Mouse (Mus musculus) neural tube, embryonic 14.5 days (tissue): ENCODE data around the gene Slc24a3. TPM values are rescaled to one million over a fixed set of nuclear protein-coding genes. Genes with fewer than 3 reads are reported as not detected.

Experiments used
- ATAC-seq: fragments of 200-750 bp; cut with Nextera tagmentation; 2 replicates; pipeline ENCODE4 v1.8.0; 2017; ENCODE audit warnings: low read depth, mild to moderate bottlenecking, moderate TSS enrichment, moderate library complexity
- H3K27ac ChIP-seq: fragments of 300-500 bp; sonication (generic); 2 replicates; pipeline ENCODE4 v1.5.1; 2014; ENCODE audit warnings: low read depth, mild to moderate bottlenecking, control low read depth, low read length, moderate library complexity, mixed read lengths
- H3K27me3 ChIP-seq: fragments of 300-500 bp; sonication (generic); 2 replicates; pipeline ENCODE4 v1.6.1; 2014; ENCODE audit warnings: low read length; ENCODE audit not compliant: control insufficient read depth, insufficient read depth
- H3K36me3 ChIP-seq: fragments of 300-500 bp; sonication (generic); 2 replicates; pipeline ENCODE4 v1.6.1; 2014; ENCODE audit warnings: low read length, mixed read lengths; ENCODE audit not compliant: control insufficient read depth, insufficient read depth
- H3K4me1 ChIP-seq: fragments of 300-500 bp; sonication (generic); 2 replicates; pipeline ENCODE4 v1.6.1; 2014; ENCODE audit warnings: low read length; ENCODE audit not compliant: control insufficient read depth, insufficient read depth
- H3K4me2 ChIP-seq: fragments of 300-500 bp; sonication (generic); 2 replicates; pipeline ENCODE4 v1.6.1; 2014; ENCODE audit warnings: mild to moderate bottlenecking, low read depth, low read length, control low read depth
- H3K4me3 ChIP-seq: fragments of 300-500 bp; sonication (generic); 2 replicates; pipeline ENCODE4 v1.5.1; 2014; ENCODE audit warnings: low read depth, low read length, control low read depth, mixed read lengths
- H3K9ac ChIP-seq: fragments of 300-500 bp; sonication (generic); replicated peaks from 2 replicates; pipeline ENCODE4 v1.6.1; 2014; ENCODE audit warnings: low read depth, mild to moderate bottlenecking, control low read depth, low read length, mixed read lengths
- H3K9me3 ChIP-seq: fragments of 300-500 bp; sonication (generic); 2 replicates; pipeline ENCODE4 v1.6.1; 2016; ENCODE audit warnings: low read length; ENCODE audit not compliant: control insufficient read depth
- WGBS: fragments of 180-500 bp; shearing (Covaris S2); extraction: QIAGEN DNeasy Blood & Tissue Kit; methylation state at CpG from one replicate; pipeline ENCODE4 v1.1.7; 2014; 5-methylcytosine and 5-hydroxymethylcytosine counted together
- polyA plus RNA-seq: library from polyadenylated mRNA; unstranded; fragments of >200 nt; fragmentation: Nextera tagmentation; extraction: Ambion mirVana; gene quantifications from 2 replicates; pipeline ENCODE4 v1.2.1, GENCODE M21; 2014

The Slc24a3 gene
- polyA plus RNA-seq, 1 experiment from 2014 or later, result 31.2 TPM

- Histone ChIP-seq H3K9me3 (no peaks in the 10 kb centered on the region), H3K27ac (no peak overlapping the region), H3K4me1 (no peaks in the 10 kb centered on the region), H3K27me3 (no peaks in the 10 kb centered on the region), H3K4me2 (no peak overlapping the region), H3K9ac (no peak overlapping the region), H3K36me3 (no peaks in the 10 kb centered on the region), H3K4me3 (no peak overlapping the region)
- ATAC-seq, result no peak
- WGBS, result 92% methylated on average over 4 of the region's 4 CpGs
These were observed 56.1 kb downstream of the Slc24a3 start for GRCm38 (mm10) chr2:145223646-145224045.

- no peaks in the 10 kb centered on the region for H3K9me3 ChIP-seq
- no peak for ATAC-seq
- no peak overlapping the region for H3K9ac ChIP-seq
- H3K4me2 ChIP-seq, result no peak overlapping the region
- no peak overlapping the region for H3K4me3 ChIP-seq
- H3K36me3 ChIP-seq, result no peaks in the 10 kb centered on the region
- H3K4me1 ChIP-seq, result no peaks in the 10 kb centered on the region
- WGBS, result 88% methylated on average over 3 of the region's 3 CpGs
- H3K27me3 ChIP-seq, result no peaks in the 10 kb centered on the region
- H3K27ac ChIP-seq, result no peak overlapping the region
These were observed 58.1 kb downstream of the Slc24a3 start for GRCm38 (mm10) chr2:145225640-145226039.

GRCm38 (mm10) chr2:145226100-145226499 is 58.5 kb downstream of the Slc24a3 start:
- H3K9me3 ChIP-seq, result no peaks in the 10 kb centered on the region
- H3K4me3 ChIP-seq, result no peak overlapping the region
- no peak overlapping the region for H3K27ac ChIP-seq
- no peak overlapping the region for H3K4me2 ChIP-seq
- no peak for ATAC-seq
- no peaks in the 10 kb centered on the region for H3K27me3 ChIP-seq
- WGBS, result 79% methylated on average over 1 of the region's 1 CpGs
- H3K9ac ChIP-seq, result no peak overlapping the region
- no peaks in the 10 kb centered on the region for H3K36me3 ChIP-seq
- no peaks in the 10 kb centered on the region for H3K4me1 ChIP-seq

GRCm38 (mm10) chr2:145227351-145227750 is 59.8 kb downstream of the Slc24a3 start:
- Histone ChIP-seq H3K27me3 (no peaks in the 10 kb centered on the region), H3K36me3 (no peaks in the 10 kb centered on the region), H3K4me2 (no peak overlapping the region), H3K9me3 (no peaks in the 10 kb centered on the region), H3K4me1 (no peaks in the 10 kb centered on the region), H3K9ac (no peak overlapping the region), H3K27ac (no peak overlapping the region), H3K4me3 (no peak overlapping the region)
- no peak for ATAC-seq
- 91% methylated on average over 5 of the region's 5 CpGs for WGBS

- Histone ChIP-seq H3K27me3 (no peaks in the 10 kb centered on the region), H3K9me3 (no peaks in the 10 kb centered on the region), H3K36me3 (no peaks in the 10 kb centered on the region), H3K27ac (no peak overlapping the region), H3K4me3 (no peak overlapping the region), H3K4me2 (no peak overlapping the region), H3K4me1 (no peaks in the 10 kb centered on the region), H3K9ac (no peak overlapping the region)
- peak; percentile 41; the same call in 1 of the 2 replicates for ATAC-seq
- 71% methylated on average over 6 of the region's 6 CpGs for WGBS
These were observed 65.4 kb downstream of the Slc24a3 start for GRCm38 (mm10) chr2:145232764-145233484.

GRCm38 (mm10) chr2:145233547-145234398 is 66.2 kb downstream of the Slc24a3 start:
- Histone ChIP-seq H3K27ac (no peak overlapping the region), H3K4me1 (no peaks in the 10 kb centered on the region), H3K4me2 (no peak overlapping the region), H3K9ac (no peak overlapping the region), H3K9me3 (no peaks in the 10 kb centered on the region), H3K36me3 (no peaks in the 10 kb centered on the region), H3K27me3 (no peaks in the 10 kb centered on the region), H3K4me3 (no peak overlapping the region)
- no peak for ATAC-seq
- WGBS, result 74% methylated on average over 7 of the region's 7 CpGs

GRCm38 (mm10) chr2:145246384-145246783 is 78.8 kb downstream of the Slc24a3 start:
- 95% methylated on average over 4 of the region's 4 CpGs for WGBS

GRCm38 (mm10) chr2:145248185-145248584 is 80.6 kb downstream of the Slc24a3 start:
- H3K36me3 ChIP-seq, result no peaks in the 10 kb centered on the region
- no peaks in the 10 kb centered on the region for H3K4me1 ChIP-seq
- H3K27me3 ChIP-seq, result no peaks in the 10 kb centered on the region
- no peak overlapping the region for H3K4me3 ChIP-seq
- no peak overlapping the region for H3K4me2 ChIP-seq
- H3K9me3 ChIP-seq, result no peaks in the 10 kb centered on the region
- 82% methylated on average over 3 of the region's 3 CpGs for WGBS
- H3K27ac ChIP-seq, result no peak overlapping the region
- no peak overlapping the region for H3K9ac ChIP-seq
- ATAC-seq, result no peak

More at GRCm38 (mm10) chr2:145246384-145246783, 78.8 kb downstream of the Slc24a3 start:
- H3K9me3 ChIP-seq, result no peaks in the 10 kb centered on the region
- ATAC-seq, result no peak
- H3K9ac ChIP-seq, result no peak overlapping the region
- H3K27ac ChIP-seq, result no peak overlapping the region
- no peak overlapping the region for H3K4me2 ChIP-seq
- no peak overlapping the region for H3K4me3 ChIP-seq
- no peaks in the 10 kb centered on the region for H3K27me3 ChIP-seq
- H3K4me1 ChIP-seq, result no peaks in the 10 kb centered on the region
- H3K36me3 ChIP-seq, result no peaks in the 10 kb centered on the region

- Histone ChIP-seq H3K9me3 (no peaks in the 10 kb centered on the region), H3K27me3 (no peaks in the 10 kb centered on the region), H3K4me2 (no peak overlapping the region), H3K4me3 (no peak overlapping the region), H3K36me3 (no peaks in the 10 kb centered on the region), H3K27ac (no peak overlapping the region), H3K4me1 (no peaks in the 10 kb centered on the region), H3K9ac (no peak overlapping the region)
- WGBS, result 76% methylated on average over 3 of the region's 3 CpGs
- no peak for ATAC-seq
These were observed 89.8 kb downstream of the Slc24a3 start for GRCm38 (mm10) chr2:145257332-145257731.
